In genomic region chr5:35043110-35043451, GRCm38 (mm10) we compare ENCODE assay signal across 8 mouse cellular contexts. TPM values are rescaled to one million over a fixed set of nuclear protein-coding genes. Genes with fewer than 3 reads are reported as not detected.
DNase-seq lines count a peak whose midpoint lies in the region; TF ChIP-seq lines count a peak whose summit lies in the region.

No protein-coding gene starts in this region.

- intact Hi-C loops in gastrocnemius, adult 2 months (cut with DNase I): loop anchor here (1.0 to 2.0 kb wide), 2 partner anchors 56 to 128 kb away; no protein-coding TSS in a partner anchor

- H3K27ac ChIP-seq in gastrocnemius, adult 2 months: no peak overlapping the region

- peak; percentile 89 for TF ChIP-seq CTCF in gastrocnemius, adult 2 months (IDR thresholded peaks at IDR 0.05)

- DNase-seq in adrenal gland, adult (ENCODE audit: inconsistent age in 2 of 2, low spot score in 1 of 2): peak; percentile 69 to 92
- DNase-seq in cerebellum, postnatal 4 days (ENCODE audit: low spot score in 2 of 2): peak; percentile 52 to 83
- DNase-seq in gastrocnemius, adult 2 months: peak; percentile 70
- DNase-seq in hindlimb bud, embryonic 11.5 days (ENCODE audit: extremely low spot score, low read depth, low spot score): peak; percentile 64
- peak; percentile 84 for DNase-seq in left cerebral cortex, adult 11 months (ENCODE audit: low spot score)
- DNase-seq in lung, postnatal 25 days (ENCODE audit: low spot score): peak; percentile 84
- DNase-seq in right cerebral cortex, adult 18-20 months: peak; percentile 77
- peak; percentile 71 for DNase-seq in yolk sac, embryonic 10.5 days (ENCODE audit: low spot score)

- H3K4me3 ChIP-seq in gastrocnemius, adult 2 months: no peak overlapping the region

RNA-seq across cellular contexts. Expression of gene Hgfac, which starts 1.8 kb away (rescaled TPM):
- total RNA-seq in gastrocnemius, adult 2 months (2021): under 1 TPM; 0.25 to 0.48 TPM

RNA-seq across cellular contexts. Expression of gene Dok7, which starts 13.5 kb away (rescaled TPM):
- total RNA-seq in gastrocnemius, adult 2 months (2021): 10 to 100 TPM; 21.8 to 31.9 TPM
